In genomic region chr17:87445337-87445916, GRCm38 (mm10) we compare ENCODE assay signal across 9 mouse cellular contexts. TPM values are rescaled to one million over a fixed set of nuclear protein-coding genes. Genes with fewer than 3 reads are reported as not detected.
DNase-seq lines count a peak whose midpoint lies in the region; ATAC-seq and TF ChIP-seq lines count a peak whose summit lies in the region.
"Had no signal": no experiment of that assay in that cellular context is flagged by ENCODE, and none has a peak within 500 bp of the region (broad histone marks: within the 10 kb centered on the region; RNA-seq: fewer than 3 reads in every experiment).

No protein-coding gene starts in this region.

- ATAC-seq in activated CD4-positive, CD25-positive, alpha-beta regulatory T cell, adult 4 months = peak; percentile 9
- no peak for ATAC-seq in heart, postnatal 0 days (ENCODE audit: insufficient read depth, low read depth)
- no peak for ATAC-seq in liver, embryonic 15.5 days (ENCODE audit: insufficient read depth)
- ATAC-seq in stomach, embryonic 16.5 days (ENCODE audit: insufficient read depth, low FRiP score) = no peak

- H3K4me2 ChIP-seq in heart, postnatal 0 days (ENCODE audit: low read depth, low read length) = peak overlapping the region; percentile 63
- H3K4me2 ChIP-seq in liver, embryonic 15.5 days = peak overlapping the region; percentile 86
- H3K4me2 ChIP-seq in stomach, embryonic 16.5 days (ENCODE audit: low read depth, low read length) = peak overlapping the region; percentile 75

- peak overlapping the region; percentile 94 for H3K4me3 ChIP-seq in heart, postnatal 0 days (ENCODE audit: low read depth, low read length)
- peak overlapping the region; percentile 97 for H3K4me3 ChIP-seq in liver, embryonic 15.5 days (replicated peaks)
- H3K4me3 ChIP-seq in stomach, embryonic 16.5 days (replicated peaks; ENCODE audit: low read length) = peak overlapping the region; percentile 95

- H3K4me1 ChIP-seq in heart, postnatal 0 days (ENCODE audit: control insufficient read depth, insufficient read depth) = peaks cover 37% of the 10 kb centered on the region
- peaks cover 57% of the 10 kb centered on the region for H3K4me1 ChIP-seq in liver, embryonic 15.5 days (replicated peaks)
- H3K4me1 ChIP-seq in stomach, embryonic 16.5 days (ENCODE audit: control insufficient read depth, insufficient read depth, low read length) = peaks cover 26% of the 10 kb centered on the region

- TF ChIP-seq EP300 in heart, postnatal 0 days (IDR thresholded peaks at IDR 0.05; ENCODE audit: low read depth) = no peak

- intact Hi-C loops in heart, postnatal 14 days (cut with DNase I) = loop anchor here (5.0 kb wide), 2 partner anchors 113 to 127 kb away; no protein-coding TSS in a partner anchor

- 0 out of 2 replicates have a peak, but pooled peaks cover 5% of the 10 kb centered on the region for H3K36me3 ChIP-seq in heart, postnatal 0 days (replicated peaks; ENCODE audit: control insufficient read depth, insufficient read depth, low read length)
- H3K36me3 ChIP-seq in liver, embryonic 15.5 days (replicated peaks) = peaks cover 12% of the 10 kb centered on the region
- H3K36me3 ChIP-seq in stomach, embryonic 16.5 days (ENCODE audit: control insufficient read depth, insufficient read depth, low read length) = no peaks in the 10 kb centered on the region

- peak; percentile 25 to 37 for DNase-seq in heart, adult 18-20 months
- DNase-seq in heart, postnatal 14 days = no peak
- peak; percentile 39 for DNase-seq in heart, postnatal 0 days (ENCODE audit: low spot score)
- no peak for DNase-seq in right cerebral cortex, postnatal 36 days (ENCODE audit: low spot score in 2 of 2)
- DNase-seq in natural killer cell, adult 2 months (ENCODE audit: low spot score in 2 of 2) = no peak

- H3K27ac ChIP-seq in heart, postnatal 0 days (ENCODE audit: low read depth) = peak overlapping the region; percentile 97
- peak overlapping the region; percentile 97 for H3K27ac ChIP-seq in liver, embryonic 15.5 days (replicated peaks)
- H3K27ac ChIP-seq in stomach, embryonic 16.5 days (ENCODE audit: low read length) = peak overlapping the region; percentile 97

- WGBS in heart, postnatal 0 days = under 1% methylated on average over 13 of the region's 13 CpGs
- WGBS in liver, embryonic 15.5 days (ENCODE audit: insufficient replicate concordance) = 1% methylated on average over 13 of the region's 13 CpGs
- under 1% methylated on average over 13 of the region's 13 CpGs for WGBS in stomach, embryonic 16.5 days

- H3K9me3 ChIP-seq in heart, postnatal 0 days (replicated peaks; ENCODE audit: control insufficient read depth, low read length) = no peaks in the 10 kb centered on the region
- H3K9me3 ChIP-seq in liver, embryonic 15.5 days (replicated peaks) = no peaks in the 10 kb centered on the region
- H3K9me3 ChIP-seq in stomach, embryonic 16.5 days (replicated peaks; ENCODE audit: control insufficient read depth, low read length) = no peaks in the 10 kb centered on the region

- no peak for TF ChIP-seq CTCF in heart, postnatal 0 days (IDR thresholded peaks at IDR 0.05; ENCODE audit: low read depth)

- no peaks in the 10 kb centered on the region for H3K27me3 ChIP-seq in heart, postnatal 0 days (ENCODE audit: control insufficient read depth, insufficient read depth, low read length)
- H3K27me3 ChIP-seq in liver, embryonic 15.5 days = peaks cover 6% of the 10 kb centered on the region; the same call in 1 of the 2 replicates
- H3K27me3 ChIP-seq in stomach, embryonic 16.5 days (ENCODE audit: control insufficient read depth, insufficient read depth, low read length) = no peaks in the 10 kb centered on the region

- peak overlapping the region; percentile 98 for H3K9ac ChIP-seq in heart, postnatal 0 days (replicated peaks; ENCODE audit: low read depth, low read length)
- peak overlapping the region; percentile 99 for H3K9ac ChIP-seq in liver, embryonic 15.5 days
- H3K9ac ChIP-seq in stomach, embryonic 16.5 days (ENCODE audit: low read length) = peak overlapping the region; percentile 99

RNA-seq across cellular contexts. Expression of gene Calm2, which starts 1.3 kb away (rescaled TPM):
- 100 to 1,000 TPM; 153 TPM for total RNA-seq in heart, adult 18-20 months (2021)
- 100 to 1,000 TPM; 179 to 185 TPM for total RNA-seq in heart, postnatal 14 days (2021)
- polyA plus RNA-seq in activated CD4-positive, CD25-positive, alpha-beta regulatory T cell, adult 4 months (2017; shearing (Covaris generic)) = 100 to 1,000 TPM; 597 to 644 TPM
- total RNA-seq in heart, postnatal 0 days (2014; rRNA removed; ENCODE audit: low replicate concordance) = 129 and 183 TPM in 2 replicates
- polyA plus RNA-seq in heart, postnatal 0 days (2015; fragmentation: Nextera tagmentation; extraction: Ambion mirVana) = 389 and 428 TPM in 2 replicates
- 306 and 329 TPM in 2 replicates for polyA plus RNA-seq in liver, embryonic 15.5 days (2015; fragmentation: Nextera tagmentation; extraction: Ambion mirVana)
- polyA plus RNA-seq in stomach, embryonic 16.5 days (2015; fragmentation: Nextera tagmentation; extraction: Ambion mirVana) = 948 and 1,017 TPM in 2 replicates

RNA-seq across cellular contexts. Expression of gene Stpg4, which starts 17.9 kb away (rescaled TPM):
- not detected for total RNA-seq in heart, adult 18-20 months (2021)
- not detected for total RNA-seq in heart, postnatal 14 days (2021)
- not detected for polyA plus RNA-seq in activated CD4-positive, CD25-positive, alpha-beta regulatory T cell, adult 4 months (2017; shearing (Covaris generic))
- total RNA-seq in heart, postnatal 0 days (2014; rRNA removed; ENCODE audit: low replicate concordance) = not detected in 2 replicates
- not detected in 2 replicates for polyA plus RNA-seq in heart, postnatal 0 days (2015; fragmentation: Nextera tagmentation; extraction: Ambion mirVana)
- not detected in 2 replicates for polyA plus RNA-seq in liver, embryonic 15.5 days (2015; fragmentation: Nextera tagmentation; extraction: Ambion mirVana)
- polyA plus RNA-seq in stomach, embryonic 16.5 days (2015; fragmentation: Nextera tagmentation; extraction: Ambion mirVana) = not detected in 2 replicates
- total RNA-seq: neutrophil, adult 5-6 weeks had no signal

Comparison
In these comparisons a context has a peak if more than half of its experiments do, and no peak if none do; other contexts are left out.
1. DNase-seq: peak in heart, adult 18-20 months (2 of 2) and heart, postnatal 0 days (single experiment); none in heart, postnatal 14 days (0 of 2), right cerebral cortex, postnatal 36 days (0 of 2) and natural killer cell, adult 2 months (0 of 2).
2. Peak in every context shown above with its lines, with median percentiles within 50 percentile points of each other: H3K27ac ChIP-seq, H3K4me2 ChIP-seq, H3K4me3 ChIP-seq and H3K9ac ChIP-seq.